Mouse (Mus musculus) kidney, embryonic 16.5 days (tissue): Measurements from ENCODE around the gene Sema4f. TPM values are rescaled to one million over a fixed set of nuclear protein-coding genes. Genes with fewer than 3 reads are reported as not detected.

Experiments
- polyA plus RNA-seq: library from polyadenylated mRNA; unstranded; fragments of >200 nt; fragmentation: Nextera tagmentation; extraction: Ambion mirVana; gene quantifications from 2 replicates; pipeline ENCODE4 v1.2.1, GENCODE M21; 2015

Gene Sema4f
- polyA plus RNA-seq, 1 experiment from 2014 or later = 1.6 TPM

Other genes with a start within 250 kb of the Sema4f start
- 103 TPM in 2 replicates for gene Pole4, start 234.4 kb downstream of the Sema4f start, polyA plus RNA-seq
- gene Hk2, start 165.3 kb downstream of the Sema4f start, polyA plus RNA-seq = 16.2 and 16.3 TPM in 2 replicates
- 0.29 and 0.69 TPM in 2 replicates for gene M1ap, start 7.1 kb upstream of the Sema4f start, polyA plus RNA-seq
- 14.5 and 14.8 TPM in 2 replicates for gene Dok1, start 93.7 kb upstream of the Sema4f start, polyA plus RNA-seq
- gene Loxl3, start 94.4 kb upstream of the Sema4f start, polyA plus RNA-seq = 24.4 and 26.1 TPM in 2 replicates
- gene Aup1, start 114.8 kb upstream of the Sema4f start, polyA plus RNA-seq = 244 and 260 TPM in 2 replicates
- gene Htra2, start 115.5 kb upstream of the Sema4f start, polyA plus RNA-seq = 91.9 and 94.3 TPM in 2 replicates
- gene Dqx1, start 118.1 kb upstream of the Sema4f start, polyA plus RNA-seq = 5.0 and 5.2 TPM in 2 replicates
- gene Tlx2, start 130.5 kb upstream of the Sema4f start, polyA plus RNA-seq = 0.49 and 0.73 TPM in 2 replicates
- 43.1 and 44.5 TPM in 2 replicates for gene Pcgf1, start 138.1 kb upstream of the Sema4f start, polyA plus RNA-seq
- gene Lbx2, start 146.6 kb upstream of the Sema4f start, polyA plus RNA-seq = 8.6 TPM in 2 replicates
- 3.5 and 3.9 TPM in 2 replicates for gene Ccdc142, start 161.8 kb upstream of the Sema4f start, polyA plus RNA-seq
- 2.8 and 3.3 TPM in 2 replicates for gene Gm42688, start 161.8 kb upstream of the Sema4f start, polyA plus RNA-seq
- gene Mrpl53, start 169.3 kb upstream of the Sema4f start, polyA plus RNA-seq = 131 and 143 TPM in 2 replicates
- gene Mogs, start 175.7 kb upstream of the Sema4f start, polyA plus RNA-seq = 10.6 and 34.9 TPM in 2 replicates
- 159 and 160 TPM in 2 replicates for gene Wbp1, start 181.8 kb upstream of the Sema4f start, polyA plus RNA-seq
- 14.2 TPM in 2 replicates for gene Ino80b, start 185.7 kb upstream of the Sema4f start, polyA plus RNA-seq
- 43.0 and 43.9 TPM in 2 replicates for gene Rtkn, start 195.7 kb upstream of the Sema4f start, polyA plus RNA-seq
- gene Wdr54, start 216.6 kb upstream of the Sema4f start, polyA plus RNA-seq = 7.7 and 8.0 TPM in 2 replicates
- gene 1700003E16Rik, start 216.6 kb upstream of the Sema4f start, polyA plus RNA-seq = 2.6 and 2.8 TPM in 2 replicates
- 97.7 and 101 TPM in 2 replicates for gene Dctn1, start 226.2 kb upstream of the Sema4f start, polyA plus RNA-seq